Mouse (Mus musculus) stomach, postnatal 0 days (tissue): ENCODE results near the gene Slc30a5. TPM values are rescaled to one million over a fixed set of nuclear protein-coding genes. Genes with fewer than 3 reads are reported as not detected.

Experiments
- ATAC-seq: fragments of 200-750 bp; cut with Nextera tagmentation; 2 replicates; pipeline ENCODE4 v1.8.0; 2017; ENCODE audit not compliant: low FRiP score, low TSS enrichment
- DNase-seq: peaks from one replicate; pipeline ENCODE4 v3.0.0-alpha.2; 2016; ENCODE audit warnings: low spot score
- H3K27ac ChIP-seq: fragments of 300-500 bp; sonication (generic); replicated peaks from 2 replicates; pipeline ENCODE4 v1.5.1; 2014; ENCODE audit warnings: mild to moderate bottlenecking, control low read depth
- H3K27me3 ChIP-seq: fragments of 300-500 bp; sonication (generic); 2 replicates; pipeline ENCODE4 v1.6.1; 2014; ENCODE audit warnings: low read length; ENCODE audit not compliant: control insufficient read depth, insufficient read depth
- H3K36me3 ChIP-seq: fragments of 300-500 bp; sonication (generic); 2 replicates; pipeline ENCODE4 v1.6.1; 2014; ENCODE audit warnings: low read length, mixed read lengths; ENCODE audit not compliant: control insufficient read depth, insufficient read depth
- H3K4me1 ChIP-seq: fragments of 300-500 bp; sonication (generic); replicated peaks from 2 replicates; pipeline ENCODE4 v1.6.1; 2014; ENCODE audit warnings: antibody characterized with exemption; ENCODE audit not compliant: control insufficient read depth, insufficient read depth
- H3K4me2 ChIP-seq: fragments of 300-500 bp; sonication (generic); replicated peaks from 2 replicates; pipeline ENCODE4 v1.6.1; 2014; ENCODE audit warnings: low read depth, mild to moderate bottlenecking, control low read depth, moderate library complexity
- H3K4me3 ChIP-seq: fragments of 300-500 bp; sonication (generic); 2 replicates; pipeline ENCODE4 v1.5.1; 2014; ENCODE audit warnings: low read depth, low read length, control low read depth
- H3K9ac ChIP-seq: fragments of 300-500 bp; sonication (generic); 2 replicates; pipeline ENCODE4 v1.6.1; 2014; ENCODE audit warnings: mild to moderate bottlenecking, low read length, control low read depth, mixed read lengths
- H3K9me3 ChIP-seq: fragments of 300-500 bp; sonication (generic); 2 replicates; pipeline ENCODE4 v1.6.1; 2016; ENCODE audit warnings: low read length; ENCODE audit not compliant: control insufficient read depth
- CTCF ChIP-seq: IDR thresholded peaks from 2 replicates; pipeline ENCODE4 v1.5.1; 2016; ENCODE audit warnings: antibody characterized with exemption, low read depth, mild to moderate bottlenecking, moderate library complexity
- EP300 ChIP-seq: optimal IDR thresholded peaks from 2 replicates; pipeline ENCODE3; 2016; ENCODE audit warnings: antibody characterized with exemption
- WGBS: fragments of 180-500 bp; shearing (Covaris S2); extraction: QIAGEN DNeasy Blood & Tissue Kit; methylation state at CpG from one replicate; pipeline ENCODE4 v1.1.7; 2014; 5-methylcytosine and 5-hydroxymethylcytosine counted together
- polyA plus RNA-seq: library from polyadenylated mRNA; unstranded; fragments of >200 nt; fragmentation: Nextera tagmentation; extraction: Ambion mirVana; gene quantifications from 2 replicates; pipeline ENCODE4 v1.2.1, GENCODE M21; 2015

The Slc30a5 gene
- polyA plus RNA-seq = 37.0 and 38.3 TPM in 2 replicates

DNA sequence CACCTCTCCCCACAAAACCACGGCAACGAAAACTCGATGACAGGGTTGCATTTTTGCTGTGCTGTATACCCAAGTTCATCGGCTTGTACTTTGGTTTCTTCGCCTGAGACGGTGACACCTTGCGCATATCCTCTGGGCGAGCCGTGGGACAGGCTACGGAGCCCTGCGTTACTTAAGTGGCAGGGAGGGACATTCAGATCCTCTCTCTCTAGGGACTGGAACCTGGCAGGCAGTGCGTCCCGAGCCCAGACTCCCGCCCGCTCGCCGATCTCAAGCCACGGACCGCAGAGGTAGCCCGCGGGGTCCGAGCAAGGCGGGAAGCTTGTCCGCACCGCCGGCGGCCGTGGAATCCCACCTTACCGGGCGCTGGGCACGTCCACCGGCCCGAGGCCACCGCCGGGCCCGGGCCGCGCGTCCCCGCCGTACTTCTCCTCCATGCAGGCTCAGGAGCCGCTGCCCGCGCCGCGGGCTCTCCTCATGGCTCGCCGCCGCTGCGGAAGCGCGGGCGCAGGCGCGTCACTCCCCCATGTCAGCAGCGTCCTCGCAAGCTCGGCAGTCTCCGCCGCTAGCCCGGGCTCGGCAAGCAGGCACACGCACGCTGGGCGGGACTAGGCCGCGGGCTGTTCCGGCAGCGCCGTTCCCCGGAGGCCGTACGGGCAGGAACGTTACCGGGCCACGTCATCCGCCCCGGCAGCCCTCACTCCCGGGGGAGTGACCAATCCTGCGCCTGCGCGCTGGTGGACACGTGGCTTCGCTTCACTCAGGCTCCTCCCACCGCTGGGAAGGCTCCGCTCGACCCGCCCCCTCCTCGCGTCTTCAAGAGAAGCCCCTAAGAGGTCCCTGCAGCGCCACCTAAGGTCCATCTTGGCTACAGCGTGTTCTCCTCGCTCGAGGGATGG, at the start of gene Slc30a5:
Gene Slc30a5, minus strand, starts transcription at position 687 of the 899 bp plus-strand sequence.
- WGBS = under 1% methylated on average over 53 of the region's 94 CpGs
- Histone ChIP-seq H3K9me3 (no peaks in the 10 kb centered on the region), H3K36me3 (no peaks in the 10 kb centered on the region), H3K9ac (peak within 1 kb of the TSS; percentile 96), H3K4me1 (0 out of 2 replicates have a peak, but pooled peaks cover 2% of the 10 kb centered on the region), H3K27ac (peak within 1 kb of the TSS; percentile 96), H3K27me3 (no peaks in the 10 kb centered on the region), H3K4me3 (peak within 1 kb of the TSS; percentile 80), H3K4me2 (peak within 1 kb of the TSS; percentile 73)
- ATAC-seq (peak; percentile 97), DNase-seq (peak; percentile 100)
- no peak for TF ChIP-seq EP300
- peak; percentile 93 for TF ChIP-seq CTCF

- Histone ChIP-seq H3K4me1 (no peaks in the 10 kb centered on the region), H3K9ac (no peak overlapping the region), H3K27me3 (no peaks in the 10 kb centered on the region), H3K36me3 (no peaks in the 10 kb centered on the region), H3K27ac (no peak overlapping the region), H3K9me3 (no peaks in the 10 kb centered on the region), H3K4me2 (no peak overlapping the region), H3K4me3 (no peak overlapping the region)
- ATAC-seq = no peak
- no peak for DNase-seq
- WGBS = 61% methylated on average over 2 of the region's 2 CpGs
- no peak for TF ChIP-seq EP300
- TF ChIP-seq CTCF = no peak
Measured at GRCm38 (mm10) chr13:100881944-100882343, 48.7 kb upstream of the Slc30a5 start.

DNA sequence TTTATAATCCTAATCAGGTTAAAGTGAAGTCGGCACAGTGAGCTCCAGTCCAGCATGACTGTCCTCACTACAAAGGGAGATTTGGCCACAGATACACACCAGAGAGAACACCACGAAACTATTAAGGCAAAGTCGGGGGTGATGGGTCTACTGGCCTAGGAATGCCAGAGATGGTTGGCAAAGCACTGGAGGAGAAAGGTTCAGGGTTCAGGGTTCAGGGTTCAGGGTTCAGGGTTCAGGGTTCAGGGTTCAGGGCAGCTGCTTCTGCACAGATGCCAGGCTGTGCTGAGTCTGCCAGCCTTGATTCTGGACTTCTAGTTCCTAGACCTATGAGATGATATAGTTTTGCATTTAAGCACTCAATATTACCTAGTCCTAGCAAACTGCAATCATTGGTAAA, 46.6 kb upstream of the Slc30a5 start:
- H3K4me3 ChIP-seq = no peak overlapping the region
- TF ChIP-seq EP300 (no peak), CTCF (no peak)
- no peak overlapping the region for H3K4me2 ChIP-seq
- DNase-seq (no peak), ATAC-seq (no peak)
- H3K27ac ChIP-seq = no peak overlapping the region
- no peaks in the 10 kb centered on the region for H3K36me3 ChIP-seq
- H3K4me1 ChIP-seq = no peaks in the 10 kb centered on the region
- H3K9ac ChIP-seq = no peak overlapping the region
- no peaks in the 10 kb centered on the region for H3K27me3 ChIP-seq
- 76% methylated on average over 3 of the region's 3 CpGs for WGBS
- no peaks in the 10 kb centered on the region for H3K9me3 ChIP-seq

- Histone ChIP-seq H3K4me2 (no peak overlapping the region), H3K9me3 (no peaks in the 10 kb centered on the region), H3K9ac (no peak overlapping the region), H3K36me3 (no peaks in the 10 kb centered on the region), H3K27ac (no peak overlapping the region), H3K27me3 (no peaks in the 10 kb centered on the region), H3K4me3 (no peak overlapping the region), H3K4me1 (no peaks in the 10 kb centered on the region)
- TF ChIP-seq EP300 = no peak
- no peak for TF ChIP-seq CTCF
- WGBS = 42% methylated on average over 3 of the region's 3 CpGs
- ATAC-seq (no peak), DNase-seq (no peak)
Measured at GRCm38 (mm10) chr13:100879326-100879725, 46.1 kb upstream of the Slc30a5 start.

DNA sequence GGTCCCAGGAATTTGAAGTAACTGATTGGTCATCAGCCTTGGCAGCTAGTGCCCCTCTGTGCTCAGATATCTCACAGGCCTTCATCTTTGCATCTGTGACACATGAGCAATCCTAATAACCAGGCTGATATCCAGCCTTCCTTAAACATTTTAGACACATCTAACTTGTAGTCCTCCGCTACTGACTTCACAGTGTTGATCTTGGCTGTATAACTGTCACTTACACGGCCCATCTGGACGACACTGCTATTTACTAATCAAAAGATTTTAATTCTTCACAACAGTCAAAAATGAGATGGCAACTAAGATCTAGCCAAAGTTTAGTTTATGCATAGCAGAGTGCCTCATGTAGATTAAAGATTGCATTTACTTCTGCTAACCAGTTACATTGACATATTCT, 45.0 kb upstream of the Slc30a5 start:
- TF ChIP-seq CTCF = no peak
- no peak for TF ChIP-seq EP300
- Histone ChIP-seq H3K27me3 (no peaks in the 10 kb centered on the region), H3K4me3 (no peak overlapping the region), H3K9me3 (no peaks in the 10 kb centered on the region), H3K4me2 (no peak overlapping the region), H3K27ac (no peak overlapping the region), H3K4me1 (no peaks in the 10 kb centered on the region), H3K36me3 (no peaks in the 10 kb centered on the region), H3K9ac (no peak overlapping the region)
- ATAC-seq = no peak
- WGBS = 66% methylated on average over 3 of the region's 3 CpGs
- no peak for DNase-seq

- Histone ChIP-seq H3K4me1 (no peaks in the 10 kb centered on the region), H3K36me3 (no peaks in the 10 kb centered on the region), H3K4me2 (no peak overlapping the region), H3K4me3 (no peak overlapping the region), H3K27me3 (no peaks in the 10 kb centered on the region), H3K9me3 (no peaks in the 10 kb centered on the region), H3K27ac (no peak overlapping the region), H3K9ac (no peak overlapping the region)
- WGBS = 93% methylated on average over 3 of the region's 3 CpGs
- no peak for DNase-seq
- ATAC-seq = no peak
- TF ChIP-seq EP300 = no peak
- no peak for TF ChIP-seq CTCF
Measured at GRCm38 (mm10) chr13:100877703-100878102, 44.5 kb upstream of the Slc30a5 start.
